Mouse (Mus musculus): ENCODE data around the gene Raver1.
"Not testable (repeated sequence)": the region's sequence is repeated elsewhere in the genome, so short reads cannot be mapped to it uniquely, and the experiment has no call there.

Raver1 gene

DNA sequence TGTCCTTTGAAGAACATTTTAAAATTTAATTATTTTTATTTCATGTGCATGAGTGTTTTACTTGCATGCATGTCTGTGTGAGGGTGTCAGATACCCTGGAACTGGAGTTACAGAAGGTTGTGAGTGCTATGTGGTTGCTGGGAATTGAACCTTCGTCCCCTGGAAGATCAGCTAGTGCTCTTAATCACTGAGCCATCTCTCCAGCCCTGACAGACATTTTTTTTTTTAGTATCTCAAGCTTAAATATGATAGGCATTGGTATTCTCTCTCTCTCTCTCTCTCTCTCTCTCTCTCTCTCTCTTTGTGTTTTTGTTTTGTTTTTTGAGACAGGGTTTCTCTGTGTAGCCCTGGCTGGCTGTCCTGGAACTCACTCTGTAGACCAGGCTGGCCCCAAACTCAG is 47.0 kb downstream of the Raver1 start:
- intact Hi-C loops (cut with DNase I) = not testable (repeated sequence)

DNA sequence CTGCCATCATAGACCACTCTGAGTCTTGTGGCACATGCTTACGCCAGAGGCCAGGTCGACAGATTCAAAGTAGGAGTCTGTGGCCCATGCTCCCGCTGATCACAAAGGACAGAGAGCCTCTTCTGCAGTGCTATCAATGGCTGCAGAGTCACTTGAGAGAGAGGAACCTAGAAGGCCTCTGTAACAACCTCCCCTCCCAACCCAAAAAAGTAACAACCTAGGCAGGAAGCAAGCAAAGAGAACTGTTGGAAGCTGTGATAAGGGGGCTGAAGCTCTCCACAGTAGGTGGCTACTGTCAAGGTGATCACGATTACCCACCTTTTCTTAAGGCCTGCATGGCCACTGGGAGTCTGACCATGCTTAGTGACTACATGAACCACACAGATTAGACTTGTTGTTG is 48.2 kb downstream of the Raver1 start:
- intact Hi-C loops (cut with DNase I) = no loop called here

DNA sequence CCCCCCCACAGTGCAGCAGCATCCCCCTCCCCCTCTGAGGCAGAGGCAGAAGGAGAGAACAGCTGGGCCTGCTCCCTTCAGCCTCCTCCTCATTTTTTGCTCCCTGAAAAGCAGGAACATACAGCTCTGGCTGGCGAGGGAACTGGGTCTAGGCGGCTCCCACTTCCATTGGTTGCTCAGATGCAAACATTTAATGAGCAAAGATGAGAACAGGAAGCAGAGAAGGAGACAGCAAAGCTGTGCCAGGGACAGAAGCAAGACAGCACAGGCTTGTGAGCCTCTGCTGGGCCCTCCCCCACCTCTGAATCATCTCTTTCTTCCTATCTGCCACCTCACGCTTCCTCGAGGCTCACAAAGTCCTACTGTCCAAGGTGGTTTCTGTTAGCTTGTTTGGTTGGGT is 50.5 kb downstream of the Raver1 start:
- intact Hi-C loops (cut with DNase I) = no loop called here

DNA sequence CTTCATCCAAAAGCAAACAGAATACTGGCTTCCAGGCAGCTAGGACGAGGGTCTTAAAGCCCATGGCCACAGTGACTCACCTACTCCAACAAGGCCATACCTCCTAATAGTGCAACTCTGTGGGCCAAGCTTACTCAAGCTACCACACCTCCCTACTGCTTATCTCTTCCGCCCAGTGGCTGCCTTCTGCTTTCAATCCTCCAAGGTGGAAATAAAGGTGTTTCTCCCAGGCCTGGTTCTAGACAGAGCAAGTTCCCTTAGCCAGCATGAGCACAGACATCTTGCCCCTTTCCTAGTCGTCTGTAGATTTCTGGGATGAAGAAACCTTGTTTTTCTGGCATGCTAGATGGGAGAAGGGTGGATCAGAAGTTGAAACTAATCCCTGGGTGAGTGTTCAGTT is 52.0 kb downstream of the Raver1 start:
- intact Hi-C loops (cut with DNase I) = no loop called here

DNA sequence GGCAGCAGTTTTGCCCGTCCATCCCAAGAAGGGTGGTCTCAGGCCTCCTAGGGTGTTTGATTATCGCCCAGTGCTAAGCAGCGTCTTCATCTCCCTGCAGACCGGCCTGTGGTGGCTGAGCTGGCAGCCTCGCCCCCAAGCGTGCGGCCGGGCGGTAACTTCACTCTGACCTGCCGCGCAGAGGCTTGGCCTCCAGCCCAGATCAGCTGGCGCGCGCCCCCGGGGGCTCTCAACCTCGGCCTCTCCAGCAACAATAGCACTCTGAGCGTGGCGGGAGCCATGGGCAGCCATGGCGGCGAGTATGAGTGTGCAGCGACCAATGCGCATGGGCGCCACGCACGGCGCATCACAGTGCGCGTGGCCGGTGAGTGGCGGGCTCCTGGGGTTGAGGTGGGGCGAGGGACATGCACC is 54.3 kb downstream of the Raver1 start:
- intact Hi-C loops (cut with DNase I) = no loop called here

DNA sequence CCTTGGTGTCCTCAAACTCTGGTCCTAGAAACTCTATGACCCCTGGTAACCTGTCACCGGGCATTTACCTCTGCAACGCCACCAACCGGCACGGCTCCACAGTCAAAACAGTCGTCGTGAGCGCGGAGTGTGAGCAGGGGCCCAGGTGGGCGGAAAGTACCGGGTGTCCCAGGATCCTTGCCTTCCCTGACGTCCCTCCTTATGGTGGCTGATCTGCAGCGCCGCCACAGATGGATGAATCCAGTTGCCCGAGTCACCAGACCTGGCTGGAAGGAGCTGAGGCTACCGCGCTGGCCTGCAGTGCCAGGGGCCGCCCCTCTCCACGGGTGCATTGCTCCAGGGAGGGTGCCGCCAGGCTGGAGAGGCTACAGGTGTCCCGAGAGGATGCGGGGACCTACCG is 55.1 kb downstream of the Raver1 start:
- intact Hi-C loops (cut with DNase I) = no loop called here

DNA sequence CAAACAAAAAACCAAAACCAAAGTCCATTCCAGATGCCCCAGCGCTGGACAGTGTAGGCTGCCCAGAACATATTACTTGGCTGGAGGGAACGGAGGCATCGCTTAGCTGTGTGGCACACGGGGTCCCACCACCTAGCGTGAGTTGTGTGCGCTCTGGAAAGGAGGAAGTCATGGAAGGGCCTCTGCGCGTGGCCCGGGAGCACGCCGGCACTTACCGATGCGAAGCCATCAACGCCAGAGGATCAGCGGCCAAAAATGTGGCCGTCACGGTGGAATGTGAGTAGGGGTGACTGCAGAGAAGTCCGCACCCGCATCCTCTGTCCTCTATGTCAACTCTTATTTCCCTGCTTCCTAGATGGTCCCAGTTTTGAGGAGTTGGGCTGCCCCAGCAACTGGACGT is 55.6 kb downstream of the Raver1 start:
- intact Hi-C loops (cut with DNase I) = no loop called here

DNA sequence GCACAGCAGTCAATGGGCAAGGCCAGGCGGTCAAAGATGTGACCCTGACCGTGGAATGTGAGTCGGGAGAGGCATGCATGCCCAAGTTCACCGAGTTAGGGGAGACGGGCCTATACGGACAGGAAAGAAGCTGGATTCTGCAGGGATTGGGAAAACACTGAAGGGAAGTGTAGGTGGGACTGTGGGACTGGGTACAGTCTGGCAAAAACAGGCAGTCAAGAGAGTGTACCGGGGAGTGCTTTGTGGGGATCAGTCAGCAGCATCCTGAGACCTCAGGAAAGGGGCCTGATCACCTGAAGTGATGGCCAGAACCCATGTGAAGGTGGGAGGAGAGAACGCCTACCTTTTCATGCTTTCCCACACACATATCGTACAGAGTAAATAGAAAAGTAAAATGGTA is 56.2 kb downstream of the Raver1 start:
- intact Hi-C loops (cut with DNase I) = no loop called here

DNA sequence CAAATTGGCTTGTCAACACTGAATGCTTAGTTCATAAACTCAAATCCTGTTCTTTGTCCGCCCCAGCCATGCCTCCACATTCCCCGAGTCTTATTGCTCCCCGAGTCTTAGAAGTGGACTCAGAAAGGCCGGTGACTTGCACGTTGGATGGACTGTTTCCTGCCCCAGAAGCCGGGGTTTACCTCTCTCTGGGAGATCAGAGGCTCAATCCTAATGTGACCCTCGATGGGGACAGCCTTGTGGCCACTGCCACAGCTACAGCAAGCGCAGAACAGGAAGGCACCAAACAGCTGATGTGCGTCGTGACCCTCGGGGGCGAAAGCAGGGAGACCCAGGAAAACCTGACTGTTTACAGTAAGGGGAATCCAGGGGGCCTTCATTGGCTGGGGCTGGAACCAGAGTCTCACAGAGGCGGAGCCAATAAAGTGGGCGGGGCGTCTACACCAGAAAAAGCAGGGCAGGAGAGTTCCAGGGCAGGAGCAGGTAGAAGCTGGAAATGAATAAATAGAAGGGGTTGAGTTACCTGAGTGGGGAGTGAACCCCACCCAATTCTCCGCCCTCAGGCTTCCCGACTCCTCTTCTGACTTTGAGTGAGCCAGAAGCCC is 57.2 kb downstream of the Raver1 start:
- intact Hi-C loops (cut with DNase I) = loop anchor here (5.0 kb wide), 1 partner anchor 103 kb away; no protein-coding TSS in a partner anchor

DNA sequence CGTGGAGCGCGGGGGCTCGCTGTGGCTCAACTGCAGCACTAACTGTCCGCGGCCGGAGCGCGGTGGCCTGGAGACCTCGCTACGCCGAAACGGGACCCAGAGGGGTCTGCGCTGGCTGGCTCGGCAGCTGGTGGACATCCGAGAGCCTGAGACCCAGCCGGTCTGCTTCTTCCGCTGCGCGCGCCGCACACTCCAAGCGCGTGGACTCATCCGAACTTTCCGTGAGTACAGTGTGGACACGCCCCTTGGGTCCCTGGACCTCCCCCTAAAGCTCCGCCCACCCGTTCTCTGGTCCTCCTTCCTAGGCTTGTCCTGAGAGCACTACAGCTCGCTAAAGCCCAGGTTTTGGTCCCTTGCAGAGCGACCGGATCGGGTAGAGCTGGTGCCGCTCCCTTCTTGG is 58.7 kb downstream of the Raver1 start:
- intact Hi-C loops (cut with DNase I) = loop anchor here (5.0 kb wide), 1 partner anchor 104 kb away; no protein-coding TSS in a partner anchor

DNA sequence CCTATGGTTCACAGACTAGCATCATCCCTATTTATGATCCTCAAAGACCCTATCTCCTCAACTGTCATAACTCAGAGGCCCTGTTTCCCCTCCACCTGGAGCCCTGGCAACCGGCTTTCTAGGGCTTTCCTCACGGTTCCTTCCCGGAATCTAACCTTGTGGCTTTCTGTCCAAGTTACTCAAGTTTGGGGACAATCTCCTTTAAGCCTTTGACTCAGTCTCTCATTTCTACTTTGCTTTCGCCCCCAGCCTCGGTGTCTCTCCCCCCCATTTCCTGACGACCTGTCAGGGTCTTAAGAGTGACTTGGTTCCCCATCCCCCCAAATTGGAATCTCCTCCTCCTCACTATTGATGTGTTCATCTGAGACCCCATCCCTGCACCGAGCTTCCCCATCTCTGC is 59.3 kb downstream of the Raver1 start:
- intact Hi-C loops (cut with DNase I) = loop anchor here (5.0 kb wide), 1 partner anchor 105 kb away; no protein-coding TSS in a partner anchor

DNA sequence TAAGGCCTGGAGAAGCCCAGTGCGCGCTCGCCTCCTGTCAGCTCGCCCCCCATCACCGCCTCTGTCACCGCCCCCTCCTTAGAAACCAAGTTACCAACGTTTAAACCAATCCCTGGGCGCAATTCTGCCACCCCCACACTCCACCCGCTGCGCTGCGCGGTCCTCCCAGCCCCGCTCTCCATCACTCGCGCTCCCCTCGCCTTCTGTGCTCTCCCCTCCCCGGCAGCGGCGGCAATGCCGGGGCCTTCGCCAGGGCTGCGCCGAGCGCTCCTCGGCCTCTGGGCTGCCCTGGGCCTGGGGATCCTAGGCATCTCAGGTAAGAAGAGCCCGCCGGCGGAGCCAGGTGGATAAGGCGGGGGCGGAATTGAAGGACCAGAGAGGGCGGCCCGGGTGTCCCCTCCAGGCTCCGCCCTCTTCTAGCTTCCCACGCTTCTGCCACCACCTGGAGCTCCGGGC is 59.9 kb downstream of the Raver1 start, which contains the start of gene Icam5:
Gene Icam5, plus strand, starts transcription at position 178 of the 456 bp plus-strand sequence.
- intact Hi-C loops (cut with DNase I) = loop anchor here (5.0 kb wide), 1 partner anchor 105 kb away; no protein-coding TSS in a partner anchor

DNA sequence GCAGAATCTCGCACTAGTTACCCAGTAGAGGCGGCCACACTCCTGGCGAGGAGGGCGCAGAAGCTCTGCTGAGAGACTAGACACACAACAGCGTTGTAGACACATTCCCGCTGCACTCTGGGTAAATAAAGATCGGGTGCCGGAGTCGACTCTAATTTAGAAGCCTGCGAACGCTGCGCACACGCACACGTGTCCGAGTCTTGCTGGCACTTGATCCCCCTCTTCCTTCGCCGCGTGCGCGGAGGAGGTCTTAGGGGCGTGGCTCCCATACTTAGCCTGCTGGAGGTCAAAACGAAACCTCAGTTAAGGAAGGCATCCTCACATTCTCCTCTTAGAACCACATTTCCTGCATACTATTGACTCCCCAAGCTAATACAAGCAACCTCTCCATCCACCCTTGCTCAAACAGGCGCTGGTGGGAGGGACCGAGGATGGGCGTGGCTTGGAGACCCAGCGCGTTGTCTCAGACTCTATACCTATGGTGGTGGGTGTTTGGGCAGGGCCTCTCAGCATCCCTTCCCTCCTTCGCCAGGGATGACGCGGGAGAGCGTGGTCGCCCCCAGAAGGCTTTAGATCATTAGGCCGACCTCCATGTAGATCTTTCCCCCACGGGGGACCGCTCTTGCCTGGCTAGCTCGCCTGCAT is 60.4 kb downstream of the Raver1 start:
- intact Hi-C loops (cut with DNase I) = loop anchor here (5.0 kb wide), 1 partner anchor 106 kb away; no protein-coding TSS in a partner anchor

DNA sequence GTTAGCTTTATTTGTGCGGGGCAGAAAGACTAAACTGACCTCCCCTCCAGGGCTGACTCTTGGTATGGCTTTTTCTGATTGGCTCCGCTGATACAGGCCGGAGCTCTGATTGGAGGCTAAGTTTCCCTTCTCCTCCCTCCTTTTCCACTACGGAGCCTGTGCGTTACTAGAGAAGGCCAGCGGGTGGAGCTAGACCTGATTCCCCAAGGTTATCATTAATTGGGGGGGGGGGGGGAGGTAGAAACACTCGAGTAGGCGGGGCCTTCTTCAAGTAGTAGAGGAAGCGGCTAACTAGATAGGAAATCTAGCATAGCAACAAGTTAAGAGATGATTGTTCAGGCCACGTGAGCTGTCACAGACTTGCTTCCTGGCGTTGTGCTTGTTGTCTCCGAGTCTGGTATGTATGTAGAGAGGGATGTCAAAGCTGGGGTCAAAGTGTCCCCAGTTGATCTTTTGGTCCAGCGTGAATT is 61.0 kb downstream of the Raver1 start:
- intact Hi-C loops (cut with DNase I) = loop anchor here (5.0 kb wide), 1 partner anchor 106 kb away; no protein-coding TSS in a partner anchor

DNA sequence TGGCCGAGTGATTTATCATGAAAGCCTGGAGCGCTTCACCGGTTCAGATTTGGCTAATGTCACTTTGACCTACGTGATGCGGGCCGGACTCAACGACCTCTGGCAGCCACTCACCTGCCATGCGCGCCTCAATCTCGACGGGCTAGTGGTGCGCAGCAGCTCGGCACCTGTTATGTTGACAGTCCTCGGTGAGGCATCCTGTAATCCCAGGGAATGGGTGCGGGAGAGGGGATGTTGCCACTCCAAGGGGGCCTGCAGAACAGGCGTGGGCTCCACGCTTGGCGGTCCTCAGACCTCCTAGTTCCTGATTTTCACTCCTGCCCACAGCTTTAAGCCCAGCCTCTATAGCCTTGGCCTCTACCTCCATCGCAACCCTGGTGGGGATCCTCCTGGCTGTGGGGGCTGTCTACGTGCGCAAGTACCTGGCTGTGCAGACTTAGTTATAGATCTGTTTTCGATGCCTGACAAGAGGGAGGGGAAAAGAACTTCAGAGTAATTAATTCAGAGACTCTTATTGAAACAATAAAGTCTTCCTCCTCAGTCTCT is 61.7 kb downstream of the Raver1 start:
- intact Hi-C loops (cut with DNase I) = loop anchor here (5.0 kb wide), 1 partner anchor 107 kb away; no protein-coding TSS in a partner anchor

DNA sequence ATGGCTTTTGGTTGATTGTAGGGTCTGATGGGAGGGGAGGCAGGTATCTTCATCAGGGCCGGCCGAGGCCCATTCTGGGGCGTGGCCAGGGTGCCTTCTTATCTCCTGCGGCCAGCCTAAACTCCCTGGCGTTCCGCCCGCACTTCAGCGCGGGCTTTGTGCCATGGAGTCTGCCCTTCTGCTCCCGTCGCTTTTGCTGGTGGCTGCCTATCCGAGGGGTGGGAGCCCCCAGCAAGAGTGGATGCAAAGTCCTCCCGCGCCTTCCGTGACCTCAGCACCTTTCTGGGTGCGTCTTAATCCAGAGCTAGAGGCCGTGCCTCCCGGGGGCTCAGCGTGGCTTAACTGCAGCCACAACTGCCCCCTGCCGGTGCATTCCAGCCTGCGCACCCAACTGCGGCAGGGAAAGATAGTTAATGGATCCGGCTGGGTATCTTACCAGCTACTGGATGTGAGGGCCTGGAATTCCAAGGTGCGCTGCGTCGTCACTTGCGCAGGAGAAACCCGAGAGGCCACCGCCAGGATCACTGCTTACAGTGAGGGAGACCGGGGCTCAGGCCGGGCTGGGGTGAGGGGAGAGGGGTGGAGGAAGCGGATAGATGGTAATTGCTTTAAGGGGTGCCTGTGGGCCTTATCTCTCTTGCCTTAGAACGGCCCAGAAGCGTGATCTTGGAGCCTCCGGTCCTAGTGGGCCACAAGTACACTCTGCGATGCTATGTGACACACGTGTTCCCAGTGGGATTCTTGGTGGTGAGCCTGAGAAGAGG is 62.3 kb downstream of the Raver1 start, which contains the start of gene Icam4:
Gene Icam4, plus strand, starts transcription at position 83 of the 764 bp plus-strand sequence.
- intact Hi-C loops (cut with DNase I) = loop anchor here (5.0 kb wide), 1 partner anchor 108 kb away; no protein-coding TSS in a partner anchor

DNA sequence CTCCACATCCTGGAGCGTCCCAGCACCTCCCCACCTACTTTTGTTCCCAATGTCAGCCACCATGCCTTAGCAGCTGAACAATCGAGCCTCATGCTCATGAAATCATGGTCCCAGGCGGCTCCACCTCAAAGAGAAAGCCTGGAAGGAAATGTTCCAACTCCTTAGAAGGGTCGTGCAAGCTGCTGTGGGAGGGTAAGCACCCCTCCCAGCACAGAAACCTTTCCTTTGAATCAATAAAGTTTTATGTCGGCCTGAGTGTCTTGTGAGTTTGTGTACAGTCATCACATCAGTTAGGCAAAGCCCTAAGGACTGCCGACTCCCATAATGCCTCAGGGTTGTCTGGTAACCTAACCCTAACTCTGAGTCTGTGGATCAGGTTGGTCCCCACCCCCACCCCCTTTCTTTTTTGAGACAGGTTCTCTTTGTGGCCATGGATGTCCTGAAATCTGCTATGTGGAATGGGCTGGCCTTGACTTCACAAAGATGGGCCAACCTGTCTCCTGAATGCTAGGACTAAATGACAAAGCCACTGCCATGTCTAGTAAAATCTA is 63.2 kb downstream of the Raver1 start:
- intact Hi-C loops (cut with DNase I) = no loop called here

DNA sequence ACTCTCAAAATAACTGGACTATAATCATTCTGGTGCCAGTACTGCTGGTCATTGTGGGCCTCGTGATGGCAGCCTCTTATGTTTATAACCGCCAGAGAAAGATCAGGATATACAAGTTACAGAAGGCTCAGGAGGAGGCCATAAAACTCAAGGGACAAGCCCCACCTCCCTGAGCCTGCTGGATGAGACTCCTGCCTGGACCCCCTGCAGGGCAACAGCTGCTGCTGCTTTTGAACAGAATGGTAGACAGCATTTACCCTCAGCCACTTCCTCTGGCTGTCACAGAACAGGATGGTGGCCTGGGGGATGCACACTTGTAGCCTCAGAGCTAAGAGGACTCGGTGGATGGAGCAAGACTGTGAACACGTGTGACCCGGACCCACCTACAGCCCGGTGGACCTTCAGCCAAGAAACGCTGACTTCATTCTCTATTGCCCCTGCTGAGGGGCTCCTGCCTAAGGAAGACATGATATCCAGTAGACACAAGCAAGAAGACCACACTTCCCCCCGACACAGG is 64.0 kb downstream of the Raver1 start:
- intact Hi-C loops (cut with DNase I) = no loop called here

DNA sequence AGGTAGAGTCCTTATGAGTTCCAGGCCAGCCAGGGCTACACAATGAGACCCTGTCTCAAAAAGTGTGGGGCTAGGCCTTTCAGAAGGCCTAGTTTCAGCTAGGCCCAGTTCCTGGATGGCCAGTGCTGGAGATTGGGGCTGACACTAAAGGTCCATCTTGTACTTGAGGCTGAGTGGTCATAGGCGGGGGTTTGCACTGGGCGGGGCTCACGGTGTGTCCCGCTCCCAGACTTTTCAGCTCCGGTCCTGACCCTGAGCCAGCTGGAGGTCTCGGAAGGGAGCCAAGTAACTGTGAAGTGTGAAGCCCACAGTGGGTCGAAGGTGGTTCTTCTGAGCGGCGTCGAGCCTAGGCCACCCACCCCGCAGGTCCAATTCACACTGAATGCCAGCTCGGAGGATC is 65.0 kb downstream of the Raver1 start:
- intact Hi-C loops (cut with DNase I) = no loop called here

DNA sequence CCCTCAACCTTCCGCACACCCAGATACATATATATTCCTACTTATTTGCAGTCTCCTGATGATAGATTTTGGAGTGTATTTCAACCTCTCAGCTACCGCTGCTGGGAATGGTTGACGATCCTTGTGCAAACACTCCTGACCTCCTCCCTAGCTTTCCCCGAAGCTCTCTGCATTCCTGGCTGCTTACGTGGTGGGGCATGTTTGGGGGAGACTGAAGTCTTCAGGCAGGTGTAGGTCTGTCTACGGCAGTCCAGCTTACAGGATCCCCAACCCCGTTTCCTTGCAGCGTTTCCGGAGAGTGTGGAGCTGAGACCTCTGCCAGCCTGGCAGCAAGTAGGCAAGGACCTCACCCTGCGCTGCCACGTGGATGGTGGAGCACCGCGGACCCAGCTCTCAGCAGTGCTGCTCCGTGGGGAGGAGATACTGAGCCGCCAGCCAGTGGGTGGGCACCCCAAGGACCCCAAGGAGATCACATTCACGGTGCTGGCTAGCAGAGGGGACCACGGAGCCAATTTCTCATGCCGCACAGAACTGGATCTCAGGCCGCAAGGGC is 66.5 kb downstream of the Raver1 start:
- intact Hi-C loops (cut with DNase I) = no loop called here
